Mouse (Mus musculus): ENCODE results near the gene Gm10401.

The Gm10401 gene

DNA sequence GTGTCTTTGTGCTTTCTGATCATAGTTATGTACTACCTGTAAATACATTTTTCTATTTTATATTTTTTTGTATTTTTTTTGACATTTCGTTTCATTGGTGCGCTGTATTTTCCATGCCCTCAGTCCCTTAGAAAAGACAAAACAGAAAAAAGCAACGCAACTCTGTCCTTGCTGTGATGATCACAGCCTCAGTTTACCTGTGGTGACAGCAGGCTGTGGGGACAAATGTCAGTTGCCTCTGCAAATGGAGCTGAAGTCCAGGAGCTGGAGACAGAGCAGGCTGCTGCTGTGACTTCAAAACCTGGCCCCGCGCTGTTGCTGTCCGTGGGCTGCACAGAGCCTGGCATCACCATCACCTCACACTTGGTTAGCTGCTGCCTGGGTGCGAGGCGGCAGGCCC, at the start of gene Gm10401:
Gene Gm10401 (minus strand): TSS at position 101 of the 400 bp plus-strand sequence.
- no peak for DNase-seq (ENCODE audit: inconsistent age in 2 of 2, low spot score in 1 of 2)

DNA sequence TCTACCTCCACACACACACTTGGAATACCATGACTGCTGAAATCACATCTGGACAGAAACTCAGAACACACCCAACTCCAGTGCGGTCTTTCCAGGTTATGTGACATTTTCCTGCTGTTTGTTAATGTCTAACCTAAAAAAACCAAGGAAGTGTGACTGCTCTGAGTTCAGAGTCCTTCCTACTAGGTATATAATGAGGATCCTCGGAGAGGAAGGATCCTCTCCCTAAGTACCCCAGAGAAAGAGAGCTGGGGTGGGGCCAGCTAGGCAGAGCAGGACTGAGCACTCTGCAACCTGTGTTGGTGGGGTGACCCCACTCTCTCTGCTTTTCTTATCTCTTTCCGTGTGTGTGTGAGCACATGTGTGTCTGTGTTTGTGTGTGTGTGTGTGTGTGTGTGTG, 49.3 kb upstream of the Gm10401 start:
- DNase-seq (ENCODE audit: inconsistent age in 2 of 2, low spot score in 1 of 2) = no peak

GRCm38 (mm10) chr5:115146747-115147130, 48.6 kb upstream of the Gm10401 start:
- no peak for DNase-seq (ENCODE audit: inconsistent age in 2 of 2, low spot score in 1 of 2)

- no peak for DNase-seq (ENCODE audit: inconsistent age in 2 of 2, low spot score in 1 of 2)
Observed at GRCm38 (mm10) chr5:115145976-115146746, 48.1 kb upstream of the Gm10401 start.

- no peak for DNase-seq (ENCODE audit: inconsistent age in 2 of 2, low spot score in 1 of 2)
Observed at GRCm38 (mm10) chr5:115145253-115145968, 47.3 kb upstream of the Gm10401 start.

GRCm38 (mm10) chr5:115144471-115144870, 46.4 kb upstream of the Gm10401 start:
- DNase-seq (ENCODE audit: inconsistent age in 2 of 2, low spot score in 1 of 2) = no peak

DNA sequence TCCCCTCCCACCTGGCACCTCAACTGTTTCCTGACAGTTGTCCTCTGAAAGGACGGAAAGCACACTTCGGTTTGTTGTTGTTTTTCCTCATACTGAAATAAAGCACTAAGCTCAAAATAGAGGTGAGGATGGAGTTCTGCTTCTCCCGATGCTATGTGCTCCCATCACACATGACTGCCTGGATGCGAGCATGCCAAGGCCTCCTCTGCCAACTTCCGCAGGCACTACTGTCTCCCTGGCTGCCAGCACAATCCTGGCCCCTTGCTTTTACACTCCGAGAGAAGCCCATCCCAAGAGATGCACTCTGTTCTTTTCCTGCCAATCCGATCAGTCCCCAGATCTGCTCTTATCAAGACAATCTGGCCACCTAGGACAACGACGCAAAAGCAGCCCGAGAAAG, 45.5 kb upstream of the Gm10401 start:
- no peak for DNase-seq (ENCODE audit: inconsistent age in 2 of 2, low spot score in 1 of 2)

- DNase-seq (ENCODE audit: inconsistent age in 2 of 2, low spot score in 1 of 2) = no peak
Observed at GRCm38 (mm10) chr5:115142166-115142697, 44.1 kb upstream of the Gm10401 start.

GRCm38 (mm10) chr5:115140726-115141125, 42.6 kb upstream of the Gm10401 start:
- no peak for DNase-seq (ENCODE audit: inconsistent age in 2 of 2, low spot score in 1 of 2)

GRCm38 (mm10) chr5:115139124-115139523, 41.0 kb upstream of the Gm10401 start:
- no peak for DNase-seq (ENCODE audit: inconsistent age in 2 of 2, low spot score in 1 of 2)

GRCm38 (mm10) chr5:115134234-115135165, 36.4 kb upstream of the Gm10401 start, which contains the start of gene Unc119b:
Gene Unc119b, minus strand, starts transcription at chr5:115134975.
- DNase-seq (ENCODE audit: inconsistent age in 2 of 2, low spot score in 1 of 2) = peak; percentile 92 to 96

DNA sequence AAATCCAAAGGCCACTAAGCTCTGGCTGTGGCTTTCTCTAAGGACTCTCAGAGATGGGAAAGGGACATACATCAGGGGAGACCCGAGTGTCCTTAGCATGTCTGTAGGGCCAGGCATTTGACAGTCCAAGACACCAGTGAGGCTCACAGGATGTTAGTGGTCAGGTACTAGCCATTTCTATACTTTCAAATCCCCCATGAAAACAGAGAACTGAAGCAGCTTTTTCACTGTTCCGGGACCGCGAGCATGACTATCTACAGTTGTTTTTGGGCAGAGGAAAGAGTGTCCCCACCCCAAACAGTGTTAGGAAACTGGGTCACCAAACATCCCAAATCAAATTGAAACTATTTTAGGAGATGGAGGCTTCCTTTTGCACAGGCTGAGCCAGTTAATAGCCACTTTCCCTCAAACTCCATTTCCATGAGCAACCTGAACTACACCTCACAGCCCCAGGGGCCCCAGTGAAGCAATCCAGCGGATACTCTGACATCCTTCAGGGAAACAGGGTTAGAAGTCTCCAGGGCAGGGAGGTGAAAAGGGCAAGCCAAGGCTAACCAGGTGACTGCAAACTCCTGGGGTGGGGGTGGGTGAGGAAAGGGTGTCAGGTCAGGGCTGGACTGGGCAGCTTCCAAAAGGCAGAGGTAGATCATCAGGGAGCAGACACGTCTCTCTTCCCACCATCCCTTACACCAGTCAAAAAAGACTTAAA, 35.4 kb upstream of the Gm10401 start:
- no peak for DNase-seq (ENCODE audit: inconsistent age in 2 of 2, low spot score in 1 of 2)

DNA sequence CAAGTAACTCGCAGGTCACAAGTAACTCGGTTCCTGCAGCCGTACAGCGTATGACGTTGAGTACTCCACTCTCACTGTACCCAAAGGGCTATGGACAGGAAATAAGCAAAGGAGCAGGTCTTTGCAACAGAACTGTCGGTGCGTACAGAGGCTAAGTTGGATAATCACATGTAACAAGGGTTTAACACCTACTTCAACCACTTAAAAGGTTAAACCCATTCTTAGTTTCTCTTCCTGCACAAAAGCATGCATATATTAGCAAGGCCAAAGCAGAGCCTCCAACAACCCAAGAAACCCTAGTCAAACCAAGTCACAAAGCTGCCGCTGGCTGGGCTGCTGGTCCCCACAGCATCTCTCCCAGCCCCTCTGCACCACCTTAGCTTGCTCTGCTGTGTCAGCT, 34.4 kb upstream of the Gm10401 start:
- no peak for DNase-seq (ENCODE audit: inconsistent age in 2 of 2, low spot score in 1 of 2)

DNA sequence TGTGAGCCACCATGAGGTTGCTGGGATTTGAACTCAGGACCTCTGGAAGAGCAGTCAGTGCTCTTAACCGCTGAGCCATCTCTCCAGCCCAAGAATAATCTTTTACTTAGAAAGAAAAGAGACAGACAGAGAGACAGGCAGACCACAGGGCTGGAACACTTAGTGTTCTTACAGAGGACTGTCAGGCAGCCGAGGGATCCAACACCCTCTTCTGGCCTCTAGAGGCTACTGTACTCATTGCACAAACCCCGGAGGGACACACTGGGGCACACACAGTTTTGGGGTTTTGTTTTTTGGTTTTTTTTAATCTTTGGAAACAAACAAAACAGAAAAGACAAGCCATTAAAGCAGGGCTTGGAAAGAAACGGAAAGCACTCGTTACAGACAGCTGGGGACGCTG, 31.2 kb upstream of the Gm10401 start:
- DNase-seq (ENCODE audit: inconsistent age in 2 of 2, low spot score in 1 of 2) = no peak

DNA sequence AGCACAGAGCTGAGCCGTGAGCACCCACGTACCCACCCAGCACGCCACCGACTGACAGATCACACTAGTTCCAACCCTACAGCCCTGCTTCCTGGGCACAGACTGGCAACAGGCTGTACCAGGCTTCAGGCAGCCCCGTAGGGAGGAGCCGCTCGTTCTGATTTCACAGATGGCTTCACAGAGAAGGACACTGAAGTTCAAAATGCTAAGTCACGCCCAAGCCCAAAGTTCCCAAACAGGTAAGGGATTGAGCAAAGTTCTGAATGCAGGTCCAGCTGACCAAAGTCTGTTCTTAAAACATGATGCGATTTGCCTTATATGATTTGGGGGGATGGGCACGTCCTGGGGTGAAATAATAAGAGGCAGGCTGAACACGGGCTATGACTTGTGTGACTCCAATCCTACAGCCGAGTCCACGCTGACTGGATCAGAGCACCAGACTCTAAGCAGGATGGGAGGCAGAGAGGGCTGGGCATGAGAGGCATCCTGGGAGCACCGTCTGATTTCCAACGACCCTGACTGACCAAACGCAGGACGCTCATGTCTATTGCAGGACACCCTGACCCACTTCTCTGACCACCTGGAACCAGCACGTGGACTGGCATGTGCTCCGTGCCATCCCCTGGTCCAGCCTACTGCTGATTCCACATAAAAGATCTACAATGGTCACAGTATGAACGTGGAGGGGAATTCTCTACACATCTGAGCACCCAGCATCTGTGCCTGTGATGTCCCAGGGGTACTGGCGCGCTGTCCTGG, 29.5 kb upstream of the Gm10401 start:
- no peak for DNase-seq (ENCODE audit: inconsistent age in 2 of 2, low spot score in 1 of 2)

DNA sequence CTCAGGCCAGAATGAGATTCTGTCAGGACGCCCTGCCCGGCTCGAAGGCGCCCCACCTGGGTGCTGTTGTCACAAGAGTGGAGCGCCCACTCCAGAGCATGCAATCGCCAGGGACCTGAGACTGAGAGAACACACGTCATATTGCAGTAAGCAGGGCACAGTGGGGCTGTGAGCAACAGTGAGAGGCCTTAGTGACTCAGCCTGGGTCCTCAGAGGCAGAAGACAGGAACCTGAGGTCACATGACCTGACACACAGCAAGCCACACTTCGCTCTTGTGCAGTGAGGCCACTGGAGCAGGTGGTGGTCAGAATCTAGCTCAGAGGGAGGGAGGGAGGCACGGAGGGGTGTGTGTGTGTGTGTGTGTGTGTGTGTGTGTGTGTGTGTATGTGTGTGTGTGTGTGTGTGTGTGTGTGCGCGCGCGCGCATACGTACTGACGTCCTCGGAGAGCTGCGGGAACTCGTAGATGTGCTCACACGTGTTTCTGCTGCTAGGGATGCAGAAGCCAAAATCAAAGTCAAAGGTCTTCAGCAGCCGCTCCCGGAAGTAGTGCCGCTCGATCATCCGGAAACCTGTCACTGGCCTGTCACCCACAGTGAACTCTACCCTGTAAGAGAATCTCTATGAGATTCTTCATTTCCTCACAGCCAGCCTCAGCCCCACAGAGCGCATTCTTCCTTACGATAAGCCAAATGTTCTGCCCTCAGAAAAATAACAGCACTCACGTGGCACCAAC, 28.6 kb upstream of the Gm10401 start:
- no peak for DNase-seq (ENCODE audit: inconsistent age in 2 of 2, low spot score in 1 of 2)

DNA sequence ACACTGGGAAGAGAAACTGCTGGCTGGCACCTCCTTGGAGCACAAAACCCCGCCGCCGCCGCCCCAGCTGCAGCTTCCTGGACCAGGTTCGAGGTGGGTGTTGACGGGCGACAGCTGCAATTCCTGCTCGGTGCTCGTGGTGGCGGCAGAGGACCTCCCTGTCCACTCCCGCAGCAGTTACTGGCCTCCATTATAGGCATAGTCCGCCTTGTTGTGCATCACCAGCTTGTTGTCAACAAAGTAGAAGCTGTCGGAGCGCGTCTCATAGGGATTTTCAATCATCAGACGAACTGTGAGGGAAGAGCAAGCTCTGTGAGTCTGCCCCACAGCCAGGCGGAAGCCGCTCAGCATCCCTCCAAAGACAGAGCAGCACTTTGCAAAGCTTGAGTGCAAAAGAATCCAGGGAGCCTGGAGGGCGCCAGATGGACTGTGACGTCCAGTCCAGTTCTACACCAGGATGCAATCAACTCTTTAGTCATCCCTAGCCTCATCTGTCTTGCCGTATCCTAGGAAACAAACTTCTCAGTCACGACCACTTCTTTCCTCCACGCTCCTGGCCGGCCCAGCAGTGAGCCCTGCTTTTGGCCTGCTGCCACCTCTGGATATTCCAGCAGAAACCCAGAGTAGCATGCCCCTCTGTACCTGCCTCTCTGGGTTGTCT, 27.2 kb upstream of the Gm10401 start:
- peak; percentile 84 to 94 for DNase-seq (ENCODE audit: inconsistent age in 2 of 2, low spot score in 1 of 2)

- no peak for DNase-seq (ENCODE audit: inconsistent age in 2 of 2, low spot score in 1 of 2)
Observed at GRCm38 (mm10) chr5:115124690-115125089, 26.6 kb upstream of the Gm10401 start.
